17 mouse cellular contexts compared by ENCODE assay signal in genomic region chr2:93890143-93890542, GRCm38 (mm10). TPM values are rescaled to one million over a fixed set of nuclear protein-coding genes. Genes with fewer than 3 reads are reported as not detected.
"Had no signal": no experiment of that assay in that cellular context is flagged by ENCODE, and none has a peak within 500 bp of the region (broad histone marks: within the 10 kb centered on the region; RNA-seq: fewer than 3 reads in every experiment).

No protein-coding gene starts in this region.

- H3K4me1 ChIP-seq: liver, embryonic 15.5 days had no signal

- DNase-seq: kidney, adult 9 months; kidney, postnatal 10 days; kidney, postnatal 4 days; lung, embryonic 14.5 days; lung, postnatal 14 days; midbrain, embryonic 14.5 days; thymus, adult 18-20 months; thymus, postnatal 14 days had no signal

- H3K9ac ChIP-seq: liver, embryonic 15.5 days; lung, embryonic 14.5 days; neural tube, embryonic 12.5 days had no signal

- H3K27ac ChIP-seq: liver, embryonic 15.5 days had no signal

- ATAC-seq: intestine, postnatal 0 days had no signal

- H3K9me3 ChIP-seq: limb, embryonic 10.5 days; liver, embryonic 15.5 days; midbrain, embryonic 10.5 days; neural tube, embryonic 12.5 days had no signal

- H3K4me2 ChIP-seq: liver, embryonic 11.5 days; liver, embryonic 15.5 days; lung, embryonic 14.5 days; neural tube, embryonic 12.5 days had no signal

- H3K4me3 ChIP-seq: layer of hippocampus, adult 2 months; limb, embryonic 10.5 days; liver, embryonic 15.5 days; midbrain, embryonic 10.5 days; neural tube, embryonic 12.5 days had no signal

- H3K27me3 ChIP-seq: liver, embryonic 15.5 days; neural tube, embryonic 12.5 days had no signal

- H3K36me3 ChIP-seq: limb, embryonic 10.5 days; liver, embryonic 15.5 days; midbrain, embryonic 10.5 days; neural tube, embryonic 12.5 days had no signal

RNA-seq across cellular contexts. Expression of gene Accsl, which starts 21.2 kb away (rescaled TPM):
- total RNA-seq: megakaryocyte, adult 5-6 weeks; monocyte, adult 5-6 weeks had no signal
- polyA plus RNA-seq: intestine, postnatal 0 days; limb, embryonic 10.5 days; liver, embryonic 11.5 days; liver, embryonic 15.5 days; midbrain, embryonic 10.5 days had no signal
